ENCODE assay signal across 8 mouse cellular contexts in genomic region chr11:55204159-55204596, GRCm38 (mm10). TPM values are rescaled to one million over a fixed set of nuclear protein-coding genes. Genes with fewer than 3 reads are reported as not detected.
DNase-seq lines count a peak whose midpoint lies in the region; ATAC-seq and TF ChIP-seq lines count a peak whose summit lies in the region.

Slc36a1 (plus strand) TSS chr11:55204350.

- intact Hi-C loops in heart, postnatal 10 days (cut with DNase I) = loop anchor here (1.0 to 5.0 kb wide), 3 partner anchors 33 to 242 kb away; no protein-coding TSS in a partner anchor

- in situ Hi-C loops in CH12.LX (cut with MboI; ENCODE audit: low pct_ligation_motif_present, low pct_unique_long_range_greater_than_20kb, low sequenced_read_pairs) = loop anchor here (10.0 kb wide), 1 partner anchor 181 kb away; no protein-coding TSS in a partner anchor

- H3K4me1 ChIP-seq in CH12.LX (ENCODE audit: control insufficient read depth in 1 of 2, insufficient read depth in 2 of 2) = peaks cover 3 to 13% of the 10 kb centered on the region in 2 experiments
- H3K4me1 ChIP-seq in forebrain, embryonic 12.5 days = peaks cover 12% of the 10 kb centered on the region
- peaks cover 36% of the 10 kb centered on the region for H3K4me1 ChIP-seq in liver, postnatal 0 days (ENCODE audit: insufficient read depth)
- H3K4me1 ChIP-seq in neural tube, embryonic 14.5 days (ENCODE audit: control insufficient read depth, insufficient read depth, low read length) = peaks cover 9% of the 10 kb centered on the region; the same call in 1 of the 2 replicates

- under 1% methylated on average over 31 of the region's 31 CpGs for WGBS in forebrain, embryonic 12.5 days
- under 1% methylated on average over 31 of the region's 31 CpGs for WGBS in large intestine, adult 2 months
- WGBS in liver, postnatal 0 days (ENCODE audit: insufficient replicate concordance) = under 1% methylated on average over 31 of the region's 31 CpGs
- under 1% methylated on average over 31 of the region's 31 CpGs for WGBS in neural tube, embryonic 14.5 days

- peak within 1 kb of the TSS; percentile 84 to 97 (median 93) for H3K4me3 ChIP-seq in CH12.LX (replicated peaks in 1 of 3; ENCODE audit: low read depth in 2 of 3, low read length in 2 of 3, poor library complexity in 1 of 3)
- H3K4me3 ChIP-seq in forebrain, embryonic 12.5 days (replicated peaks) = peak within 1 kb of the TSS; percentile 83
- peak within 1 kb of the TSS; percentile 78 for H3K4me3 ChIP-seq in liver, postnatal 0 days (ENCODE audit: low read depth, low read length)
- H3K4me3 ChIP-seq in neural tube, embryonic 14.5 days (ENCODE audit: low read depth, low read length) = peak within 1 kb of the TSS; percentile 79

- peak; percentile 80 to 99 for TF ChIP-seq CTCF in CH12.LX (conservative IDR thresholded peaks at IDR 0.05 in 1 of 2, IDR thresholded peaks at IDR 0.05 in 1 of 2; ENCODE audit: low read depth in 2 of 2, low read length in 2 of 2)
- peak; percentile 100 for TF ChIP-seq CTCF in liver, postnatal 0 days (IDR thresholded peaks at IDR 0.05; ENCODE audit: low read depth)

- peaks cover 22% of the 10 kb centered on the region for H3K27me3 ChIP-seq in CH12.LX (replicated peaks)
- peaks cover 5% of the 10 kb centered on the region; the same call in 1 of the 2 replicates for H3K27me3 ChIP-seq in forebrain, embryonic 12.5 days
- no peaks in the 10 kb centered on the region for H3K27me3 ChIP-seq in liver, postnatal 0 days (ENCODE audit: insufficient read depth, low read length)
- no peaks in the 10 kb centered on the region for H3K27me3 ChIP-seq in neural tube, embryonic 14.5 days (ENCODE audit: control insufficient read depth, insufficient read depth, low read length)

- H3K27ac ChIP-seq in CH12.LX (ENCODE audit: insufficient read depth, low read depth) = no peak within 1 kb of the TSS
- no peak within 1 kb of the TSS for H3K27ac ChIP-seq in forebrain, embryonic 12.5 days
- H3K27ac ChIP-seq in liver, postnatal 0 days (ENCODE audit: low read depth) = no peak within 1 kb of the TSS
- no peak within 1 kb of the TSS for H3K27ac ChIP-seq in neural tube, embryonic 14.5 days (ENCODE audit: low read depth, low read length)

- peaks cover 0 to 1% of the 10 kb centered on the region in 2 experiments for H3K36me3 ChIP-seq in CH12.LX (replicated peaks in 1 of 2; ENCODE audit: control insufficient read depth in 1 of 2, insufficient read depth in 1 of 2, low read length in 1 of 2)
- H3K36me3 ChIP-seq in forebrain, embryonic 12.5 days (replicated peaks) = no peaks in the 10 kb centered on the region
- no peaks in the 10 kb centered on the region for H3K36me3 ChIP-seq in liver, postnatal 0 days (replicated peaks; ENCODE audit: insufficient read depth, low read length)
- H3K36me3 ChIP-seq in neural tube, embryonic 14.5 days (ENCODE audit: control insufficient read depth, insufficient read depth, low read length) = no peaks in the 10 kb centered on the region

- no peaks in the 10 kb centered on the region for H3K9me3 ChIP-seq in CH12.LX (replicated peaks; ENCODE audit: low read length)
- H3K9me3 ChIP-seq in forebrain, embryonic 12.5 days = no peaks in the 10 kb centered on the region
- no peaks in the 10 kb centered on the region for H3K9me3 ChIP-seq in liver, postnatal 0 days (ENCODE audit: low read length)
- H3K9me3 ChIP-seq in neural tube, embryonic 14.5 days (ENCODE audit: control insufficient read depth, low read length) = no peaks in the 10 kb centered on the region

- dilution Hi-C loops in CH12.LX (cut with MboI; ENCODE audit: extremely low pct_ligation_motif_present, extremely low pct_unique_long_range_greater_than_20kb, low sequenced_read_pairs) = no loop called here

- peak; percentile 96 for DNase-seq in CH12.LX (ENCODE audit: extremely low read depth)
- peak; percentile 90 for DNase-seq in c-Kit-positive CD71-positive TER-119-negative erythroid progenitor cells, embryonic 14.5 days (ENCODE audit: low read depth)
- peak; percentile 96 to 99 for DNase-seq in heart, postnatal 10 days
- DNase-seq in large intestine, adult 2 months (ENCODE audit: low read depth, low spot score) = peak; percentile 76
- peak; percentile 97 for DNase-seq in liver, postnatal 0 days
- DNase-seq in testis, postnatal 10 days (ENCODE audit: low spot score) = peak; percentile 100

- no peaks in the 10 kb centered on the region for H3K79me2 ChIP-seq in CH12.LX (replicated peaks; ENCODE audit: control insufficient read depth, extremely low read depth, insufficient read depth, poor library complexity, severe bottlenecking)

- H3K4me2 ChIP-seq in CH12.LX (ENCODE audit: insufficient read depth, low read depth, poor library complexity, severe bottlenecking) = peak within 1 kb of the TSS; percentile 42
- H3K4me2 ChIP-seq in forebrain, embryonic 12.5 days = peak within 1 kb of the TSS; percentile 98
- peak within 1 kb of the TSS; percentile 94 for H3K4me2 ChIP-seq in liver, postnatal 0 days (ENCODE audit: low read depth, low read length)
- H3K4me2 ChIP-seq in neural tube, embryonic 14.5 days (ENCODE audit: low read depth, low read length) = peak within 1 kb of the TSS; percentile 99

- TF ChIP-seq POLR2A in CH12.LX (IDR thresholded peaks at IDR 0.05; ENCODE audit: low read depth, low read length) = peak; percentile 72

- ATAC-seq in forebrain, embryonic 12.5 days (ENCODE audit: low FRiP score) = peak; percentile 96
- peak; percentile 85 for ATAC-seq in liver, postnatal 0 days
- peak; percentile 96 for ATAC-seq in neural tube, embryonic 14.5 days (ENCODE audit: low read depth)

- peak; percentile 91 for TF ChIP-seq RAD21 in CH12.LX (IDR thresholded peaks at IDR 0.05; ENCODE audit: low read depth, low read length)

- TF ChIP-seq EP300 in CH12.LX (IDR thresholded peaks at IDR 0.05; ENCODE audit: low read length) = no peak
- TF ChIP-seq EP300 in liver, postnatal 0 days (IDR thresholded peaks at IDR 0.05; ENCODE audit: low read depth) = no peak

- peak within 1 kb of the TSS; percentile 68 for H3K9ac ChIP-seq in CH12.LX (ENCODE audit: insufficient read depth, low read depth)
- H3K9ac ChIP-seq in forebrain, embryonic 12.5 days = peak within 1 kb of the TSS; percentile 78
- peak within 1 kb of the TSS; percentile 77 for H3K9ac ChIP-seq in liver, postnatal 0 days (replicated peaks)
- peak within 1 kb of the TSS; percentile 77 for H3K9ac ChIP-seq in neural tube, embryonic 14.5 days (replicated peaks; ENCODE audit: low read depth, low read length)

TF ChIP-seq in CH12.LX, 34 proteins besides CTCF, POLR2A, EP300 and RAD21 (continues in another document):
- TF ChIP-seq MYC (IDR thresholded peaks at IDR 0.05; ENCODE audit: low read depth, low read length) (peak; percentile 44; the same call in 1 of the 2 replicates), CHD1 (IDR thresholded peaks at IDR 0.05; ENCODE audit: low read depth, low read length) (no peak), HCFC1 (IDR thresholded peaks at IDR 0.05; ENCODE audit: low read depth, low read length) (peak; percentile 71), MAZ (IDR thresholded peaks at IDR 0.05; ENCODE audit: low read depth, low read length) (no peak), E2F4 (IDR thresholded peaks at IDR 0.05; ENCODE audit: insufficient replicate concordance, low read depth, low read length) (no peak), ZMIZ1 (IDR thresholded peaks at IDR 0.05; ENCODE audit: low read depth, low read length) (no peak), MXI1 (IDR thresholded peaks at IDR 0.05; ENCODE audit: low read depth, low read length) (peak; percentile 71; the same call in 1 of the 2 replicates), JUN (IDR thresholded peaks at IDR 0.05; ENCODE audit: insufficient read depth, low read depth, low read length) (no peak), ELF1 (IDR thresholded peaks at IDR 0.05; ENCODE audit: low read depth, low read length) (peak; percentile 96), CHD2 (IDR thresholded peaks at IDR 0.05; ENCODE audit: low read length) (no peak), IRF4 (IDR thresholded peaks at IDR 0.05; ENCODE audit: low read depth, low read length) (peak; percentile 65; the same call in 1 of the 2 replicates), ZNF384 (IDR thresholded peaks at IDR 0.05; ENCODE audit: low read depth, low read length) (no peak), NELFE (IDR thresholded peaks at IDR 0.05; ENCODE audit: low read depth, low read length) (peak; percentile 51; the same call in 1 of the 2 replicates), TCF12 (IDR thresholded peaks at IDR 0.05; ENCODE audit: low read depth, low read length) (peak; percentile 65; the same call in 1 of the 2 replicates), USF1 (IDR thresholded peaks at IDR 0.05; ENCODE audit: low read depth, low read length) (peak; percentile 99), USF2 (conservative IDR thresholded peaks at IDR 0.05; ENCODE audit: low read depth, low read length) (peak; percentile 100), RCOR1 (conservative IDR thresholded peaks at IDR 0.05; ENCODE audit: low read depth, low read length) (no peak), PAX5 (IDR thresholded peaks at IDR 0.05; ENCODE audit: low read length) (no peak), BHLHE40 (IDR thresholded peaks at IDR 0.05; ENCODE audit: low read depth, low read length) (peak; percentile 100), MEF2A (IDR thresholded peaks at IDR 0.05; ENCODE audit: borderline replicate concordance, low read depth, low read length) (peak; percentile 64; the same call in 1 of the 2 replicates), NRF1 (IDR thresholded peaks at IDR 0.05; ENCODE audit: low read depth, low read length) (peak; percentile 49; the same call in 1 of the 2 replicates), POLR2AphosphoS2 (IDR thresholded peaks at IDR 0.05; ENCODE audit: low read depth, low read length) (no peak), GABPA (IDR thresholded peaks at IDR 0.05; ENCODE audit: insufficient replicate concordance, low read depth, low read length) (no peak), ZKSCAN1 (IDR thresholded peaks at IDR 0.05; ENCODE audit: borderline replicate concordance, low read depth, low read length) (no peak), JUND (conservative IDR thresholded peaks at IDR 0.05; ENCODE audit: low read depth, low read length) (no peak), ETS1 (conservative IDR thresholded peaks at IDR 0.05; ENCODE audit: low read depth, low read length) (no peak; the same call in 1 of the 2 replicates), SMC3 (IDR thresholded peaks at IDR 0.05; ENCODE audit: low read depth, low read length) (peak; percentile 99)

RNA-seq across cellular contexts. Expression of gene Slc36a1, which starts in this region (rescaled TPM):
- total RNA-seq in CH12.LX (2012; rRNA removed) = 2.5 and 3.6 TPM in 2 replicates
- total RNA-seq in CH12.LX (2014; rRNA removed) = 0.51 and 0.65 TPM in 2 replicates
- polyA plus RNA-seq in CH12.LX (2012; ENCODE audit: insufficient read length, low read depth) = 4.3 and 5.0 TPM in 2 replicates
- 1.2 and 1.3 TPM in 2 replicates for polyA plus RNA-seq in forebrain, embryonic 12.5 days (2016; fragmentation: Nextera tagmentation; extraction: Ambion mirVana)
- 10 to 100 TPM; 11.4 to 12.9 TPM for total RNA-seq in heart, postnatal 10 days (2021)
- polyA plus RNA-seq in large intestine, adult 2 months (2012; rRNA removed) = 17.3 and 73.4 TPM in 2 replicates
- polyA plus RNA-seq in liver, postnatal 0 days (2015; fragmentation: Nextera tagmentation; extraction: Ambion mirVana) = 1.0 and 1.7 TPM in 2 replicates
- 4.9 and 5.5 TPM in 2 replicates for polyA plus RNA-seq in neural tube, embryonic 14.5 days (2014; fragmentation: Nextera tagmentation; extraction: Ambion mirVana)

Comparison
In these comparisons a context has a peak if more than half of its experiments do, and no peak if none do; other contexts are left out.
1. H3K4me2 ChIP-seq: peak in every context shown above with its lines; median percentile 99 in neural tube, embryonic 14.5 days; 98 in forebrain, embryonic 12.5 days; 94 in liver, postnatal 0 days; 42 in CH12.LX.